Mouse (Mus musculus) right cerebral cortex, postnatal 14 days (tissue): Measurements from ENCODE around the gene Ubac1.

ENCODE experiments used
- DNase-seq: peaks from one replicate; pipeline ENCODE4 v3.0.0; 2022

Gene Ubac1

GRCm38 (mm10) chr2:25949291-25949690 lies 72.3 kb downstream of the Ubac1 start:
- DNase-seq, result no peak
